Mouse (Mus musculus) left cerebral cortex, adult 18-20 months (tissue): ENCODE measurements at regions not wholly inside any gene's neighbourhood (a gene's known extent, or its start where the extent isn't known, plus 50 kb on each side); places are given as distances from the start of the nearest gene placed in this dataset.

Source experiments
- DNase-seq, 2 experiments: peaks; one replicate each; pipeline ENCODE4 v3.0.0; 2021 to 2022; ENCODE audit warnings: low spot score in 2 of 2, mixed read lengths in 1 of 2

- peak; percentile 69 to 72 for DNase-seq
Measured at GRCm38 (mm10) chr3:73134316-73134715, 76.7 kb upstream of the Slitrk3 start.

- no peak for DNase-seq
Measured at GRCm38 (mm10) chr3:73125143-73125542, 67.5 kb upstream of the Slitrk3 start.

GRCm38 (mm10) chr3:73109102-73109501 is 51.5 kb upstream of the Slitrk3 start:
- no peak for DNase-seq
